Mouse (Mus musculus) adrenal gland, postnatal 4 days (tissue): Measurements from ENCODE around the gene Mob3a. TPM values are rescaled to one million over a fixed set of nuclear protein-coding genes. Genes with fewer than 3 reads are reported as not detected.
"Not testable (repeated sequence)": the region's sequence is repeated elsewhere in the genome, so short reads cannot be mapped to it uniquely, and the experiment has no call there.

Source experiments
- DNase-seq, 2 experiments: peaks; one replicate each; pipeline ENCODE4 v3.0.0; 2021 to 2022; ENCODE audit warnings: low spot score in 2 of 2, mixed read lengths in 2 of 2
- total RNA-seq, 2 experiments: library from RNA; stranded (reverse); gene quantifications; 2 replicates each; pipeline ENCODE4 v1.2.3; 2021

The Mob3a gene
- total RNA-seq, 2 experiments from 2014 or later: 16.5 to 16.6 TPM

DNA sequence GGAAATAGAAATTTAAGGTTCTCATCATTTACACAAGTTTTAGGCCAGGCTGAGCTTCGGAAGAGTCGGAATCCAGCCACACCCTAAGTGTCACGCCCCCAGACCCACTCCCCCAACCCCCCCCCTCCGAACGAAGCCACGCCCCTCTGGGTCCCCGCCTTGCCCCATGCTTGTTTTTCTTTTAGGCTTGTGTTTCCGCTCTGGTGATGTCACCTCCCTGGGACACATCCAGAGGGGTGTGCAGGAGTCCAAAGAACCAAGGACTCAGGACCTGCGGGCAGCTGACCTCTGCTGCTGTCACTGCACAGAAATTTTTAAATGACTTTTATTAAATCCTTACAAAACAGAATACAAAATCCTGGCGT is 36.8 kb downstream of the Mob3a start:
- DNase-seq: no peak

GRCm38 (mm10) chr10:80664197-80665015 is 37.4 kb downstream of the Mob3a start:
- DNase-seq: peak; percentile 51 to 66

GRCm38 (mm10) chr10:80663485-80664196 is 38.1 kb downstream of the Mob3a start:
- DNase-seq: no peak

GRCm38 (mm10) chr10:80661149-80661548 is 40.6 kb downstream of the Mob3a start:
- no peak for DNase-seq

GRCm38 (mm10) chr10:80659213-80659612 is 42.6 kb downstream of the Mob3a start:
- peak; percentile 46 to 56 for DNase-seq

DNA sequence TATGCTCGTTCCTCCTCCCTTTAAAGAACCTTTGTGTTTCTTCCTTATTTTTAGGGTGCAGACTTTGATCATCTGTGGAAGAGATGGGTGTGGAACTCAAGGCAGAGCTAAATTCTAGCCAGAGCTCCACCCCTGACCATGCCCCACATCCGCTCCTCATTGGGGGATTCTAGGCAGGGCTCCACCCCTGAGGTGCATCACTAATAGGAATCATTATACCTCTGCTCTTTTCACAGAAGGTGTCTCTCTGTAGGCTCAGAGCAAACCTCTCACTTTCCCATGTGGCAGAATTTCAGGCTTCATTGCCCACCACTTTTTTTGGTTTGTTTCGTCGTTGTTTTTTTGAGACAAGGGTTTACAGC is 43.0 kb downstream of the Mob3a start:
- DNase-seq: no peak

- DNase-seq: no peak
Measured at GRCm38 (mm10) chr10:80658194-80658840, 43.5 kb downstream of the Mob3a start.

DNA sequence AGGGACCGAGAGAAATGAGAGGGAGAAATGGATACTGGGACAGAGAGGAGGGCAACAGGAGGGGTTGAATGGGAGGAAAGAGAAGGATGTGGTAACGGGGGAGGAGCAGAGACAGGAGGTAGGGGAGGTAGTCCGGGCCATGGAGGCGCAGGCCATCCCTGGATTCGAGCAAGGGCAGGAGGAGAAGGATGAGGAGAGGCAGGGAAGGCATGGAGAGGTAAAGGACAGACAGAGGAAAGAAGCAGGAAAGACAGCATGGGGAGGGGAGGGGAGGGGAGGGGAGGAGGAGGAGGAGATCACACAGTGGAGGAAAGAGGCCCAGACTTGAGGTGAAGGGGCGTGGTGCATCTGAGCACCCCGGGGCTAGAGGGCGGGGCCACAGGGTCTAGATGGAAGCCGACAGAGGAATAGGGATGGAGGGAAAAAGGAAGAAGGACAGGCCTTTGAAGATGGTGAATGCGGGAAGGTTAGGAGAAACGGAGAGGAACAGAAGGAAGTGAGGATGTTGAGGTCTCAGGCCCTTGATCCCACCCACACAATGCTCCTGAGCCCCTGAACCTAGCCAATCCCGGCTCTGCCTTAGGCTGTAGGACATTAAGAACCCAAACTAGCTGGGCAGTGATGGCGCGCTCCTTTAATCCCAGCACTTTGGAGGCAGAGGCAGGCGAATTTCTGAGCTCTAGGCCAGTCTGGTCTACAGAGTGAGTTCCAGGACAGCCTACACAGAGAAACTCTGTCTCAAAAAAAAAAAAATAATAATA is 44.7 kb downstream of the Mob3a start, which contains the start of gene Btbd2:
Gene Btbd2, minus strand, starts transcription at position 209 of the 761 bp plus-strand sequence.
- DNase-seq: no peak

DNA sequence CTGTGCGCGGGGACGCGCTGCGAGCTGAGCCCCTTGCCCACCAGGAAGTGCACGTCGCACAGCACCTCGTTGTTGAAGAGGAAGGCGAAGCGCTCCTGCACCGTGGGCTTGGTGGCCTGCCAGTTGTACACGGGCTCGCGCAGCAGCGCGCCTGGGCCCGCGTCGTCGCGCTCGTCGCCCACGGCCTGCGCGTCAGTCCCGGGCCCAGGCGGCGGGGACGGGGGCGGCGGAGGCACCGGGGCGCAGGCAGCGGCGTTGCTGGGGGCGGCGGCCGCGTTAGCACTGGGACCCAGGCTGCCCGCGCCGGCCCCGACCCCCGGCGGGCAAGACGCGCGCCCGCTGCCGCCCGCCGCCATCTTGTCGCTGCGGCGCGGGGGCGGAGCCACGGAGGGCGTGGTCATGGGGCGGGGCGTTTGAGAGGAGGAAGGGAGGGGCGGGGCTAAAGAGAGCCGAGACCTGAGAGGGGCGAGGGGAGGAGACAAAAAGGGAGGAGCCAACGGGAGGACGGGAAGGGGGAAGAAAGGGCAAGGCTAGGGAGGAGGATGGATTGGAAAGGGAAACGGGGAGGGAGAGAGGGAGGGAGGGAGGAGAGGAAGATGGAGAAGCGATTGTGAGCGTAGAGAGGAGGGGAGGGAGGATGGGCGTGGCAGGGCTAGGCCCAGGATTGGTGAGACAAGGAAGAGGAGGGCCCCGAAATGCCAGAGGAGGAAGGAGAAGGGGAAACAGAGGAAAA is 45.5 kb downstream of the Mob3a start:
- peak; percentile 94 to 95 for DNase-seq

DNA sequence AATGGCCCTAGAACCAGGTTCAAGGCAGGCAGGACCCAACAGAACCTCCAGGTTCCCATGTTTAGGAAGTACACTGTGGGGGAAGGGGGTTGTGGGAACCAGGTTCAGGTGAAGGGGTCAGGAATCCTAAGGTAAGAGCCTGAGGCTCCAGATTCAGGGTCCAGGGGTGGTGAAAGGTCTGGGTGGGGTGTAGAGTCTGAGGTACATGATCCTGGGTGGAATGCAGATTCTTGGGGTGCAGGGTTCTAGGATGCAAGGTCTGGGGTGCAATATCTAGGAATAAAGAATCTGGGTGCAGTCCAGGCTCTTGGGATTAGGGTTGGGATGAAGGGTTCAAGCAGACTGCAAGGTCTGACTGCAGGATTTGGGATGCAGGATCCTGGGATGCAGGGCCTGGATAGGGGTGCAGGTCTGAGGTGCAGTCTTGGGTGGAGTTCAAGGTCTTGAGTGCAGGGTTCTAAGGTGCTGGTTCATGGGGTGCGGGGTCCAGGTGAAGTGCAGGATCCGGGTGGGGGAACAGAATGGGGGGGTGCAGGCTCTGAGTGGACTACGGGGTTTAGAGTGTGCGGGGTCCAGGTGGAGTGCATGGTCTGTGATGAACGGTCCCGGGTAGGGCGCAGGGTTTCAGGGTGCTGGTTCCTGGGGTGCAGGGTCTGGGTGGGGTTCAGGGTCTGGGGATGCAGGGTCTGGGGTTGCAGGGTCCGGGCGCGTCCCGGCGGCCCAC is 46.2 kb downstream of the Mob3a start:
- DNase-seq: no peak

GRCm38 (mm10) chr10:80654866-80655265 is 46.9 kb downstream of the Mob3a start:
- DNase-seq: no peak

GRCm38 (mm10) chr10:80653156-80653720 is 48.5 kb downstream of the Mob3a start:
- no peak for DNase-seq

- no peak for DNase-seq
Measured at GRCm38 (mm10) chr10:80650392-80650791, 51.4 kb downstream of the Mob3a start.

GRCm38 (mm10) chr10:80649910-80650309 is 51.9 kb downstream of the Mob3a start:
- not testable (repeated sequence) for DNase-seq

DNA sequence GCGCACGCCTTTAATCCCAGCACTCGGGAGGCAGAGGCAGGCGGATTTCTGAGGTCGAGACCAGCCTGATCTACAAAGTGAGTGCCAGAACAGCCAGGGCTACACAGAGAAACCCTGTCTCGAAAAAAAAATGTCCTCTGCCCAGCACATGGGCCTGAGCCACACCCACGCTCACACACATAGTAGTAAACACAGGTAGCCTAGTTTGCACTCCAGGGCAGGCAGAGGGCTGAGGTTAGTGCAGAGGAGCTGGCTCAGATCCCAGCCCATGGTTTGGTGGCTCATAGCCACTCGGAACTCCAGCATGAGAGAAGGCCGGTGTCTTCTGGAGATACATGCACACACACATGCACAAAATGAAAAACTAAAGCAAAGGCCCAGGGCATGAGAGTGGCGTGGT is 54.8 kb downstream of the Mob3a start:
- no peak for DNase-seq

GRCm38 (mm10) chr10:80635345-80635744 is 66.4 kb downstream of the Mob3a start:
- DNase-seq: no peak
